Mouse (Mus musculus) naive thymus-derived CD4-positive, alpha-beta T cell, adult 2 months (primary cell): ENCODE results near the gene Plekha5.
"Not testable (repeated sequence)": the region's sequence is repeated elsewhere in the genome, so short reads cannot be mapped to it uniquely, and the experiment has no call there.

Source experiments
- DNase-seq: peaks from one replicate; pipeline ENCODE4 v3.0.0-alpha.2; 2011; ENCODE audit warnings: low read depth

Plekha5 gene

DNA sequence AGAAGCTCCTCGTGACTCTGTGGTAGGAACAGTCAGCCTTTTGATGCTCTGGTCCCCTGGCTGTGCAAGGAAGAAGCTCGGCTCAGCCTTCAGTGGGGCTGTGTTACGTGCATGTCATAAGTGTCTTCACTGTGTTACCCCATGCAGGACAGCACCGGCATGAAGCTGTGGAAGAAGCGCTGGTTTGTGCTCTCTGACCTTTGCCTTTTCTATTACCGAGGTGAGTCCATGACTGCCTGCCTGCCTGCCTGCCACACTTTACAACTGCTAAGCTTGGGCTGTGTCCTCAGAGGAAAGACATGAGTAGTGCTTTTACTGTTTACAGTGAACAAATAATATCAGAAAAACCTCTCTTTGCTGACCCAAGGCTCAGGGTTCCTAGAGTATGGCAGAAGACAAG lies 104.6 kb downstream of the Plekha5 start:
- DNase-seq, result peak; percentile 22

DNA sequence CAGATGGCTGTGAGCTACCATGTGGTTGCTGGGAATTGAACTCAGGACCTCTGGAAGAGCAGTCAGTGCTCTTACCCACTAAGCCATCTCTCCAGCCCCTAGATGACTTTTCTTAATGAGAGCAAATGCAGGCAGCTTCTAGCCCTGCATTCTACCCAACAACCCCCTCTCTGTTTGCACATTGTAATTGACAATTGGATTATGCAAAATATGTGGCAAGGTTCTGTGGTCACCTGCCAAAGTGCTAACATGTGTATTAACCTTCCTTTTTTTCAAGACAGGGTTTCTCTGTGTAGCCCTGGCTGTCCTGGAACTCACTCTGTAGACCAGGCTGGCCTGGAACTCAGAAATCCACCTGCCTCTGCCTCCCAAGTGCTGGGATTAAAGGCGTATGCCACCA lies 109.0 kb downstream of the Plekha5 start:
- DNase-seq, result not testable (repeated sequence)

DNA sequence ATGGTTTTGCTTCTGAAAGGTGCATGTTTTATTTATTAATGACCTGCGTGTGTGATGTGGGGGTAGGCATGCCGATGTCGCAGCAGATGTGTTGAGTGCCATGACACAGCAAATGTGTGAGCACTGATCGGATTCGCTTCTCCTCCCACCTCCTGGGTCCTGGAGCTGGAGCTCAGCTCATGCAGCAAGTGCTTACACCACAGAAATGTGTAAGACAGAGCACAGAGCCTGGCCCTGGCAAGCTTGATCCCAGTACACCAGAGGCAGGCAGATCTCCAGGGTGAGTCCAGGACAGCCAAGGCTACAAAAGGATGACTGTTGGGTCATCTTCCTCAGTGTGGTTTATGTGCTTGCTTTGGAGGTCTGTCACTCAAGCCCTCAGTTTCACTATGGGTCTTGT lies 109.8 kb downstream of the Plekha5 start:
- DNase-seq, result no peak

DNA sequence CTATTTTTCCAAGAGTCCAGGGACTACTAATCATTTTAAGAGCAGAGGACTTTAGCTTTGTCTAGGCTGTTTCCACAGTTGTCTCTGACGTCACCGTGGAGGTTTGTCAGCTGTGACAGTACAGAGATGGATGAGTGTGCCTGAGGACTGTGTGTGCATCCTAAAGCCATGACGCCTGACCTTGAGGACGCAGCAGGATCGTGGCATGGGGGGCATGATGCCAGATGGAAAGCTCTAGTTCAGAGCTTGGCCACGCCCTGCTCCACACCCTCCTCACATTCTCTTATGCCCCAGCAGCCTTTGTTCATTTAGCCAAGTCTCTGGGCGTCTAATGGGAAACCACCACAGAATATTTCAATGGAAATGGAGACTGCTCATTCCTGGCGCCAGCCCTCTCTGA lies 111.7 kb downstream of the Plekha5 start:
- no peak for DNase-seq

DNA sequence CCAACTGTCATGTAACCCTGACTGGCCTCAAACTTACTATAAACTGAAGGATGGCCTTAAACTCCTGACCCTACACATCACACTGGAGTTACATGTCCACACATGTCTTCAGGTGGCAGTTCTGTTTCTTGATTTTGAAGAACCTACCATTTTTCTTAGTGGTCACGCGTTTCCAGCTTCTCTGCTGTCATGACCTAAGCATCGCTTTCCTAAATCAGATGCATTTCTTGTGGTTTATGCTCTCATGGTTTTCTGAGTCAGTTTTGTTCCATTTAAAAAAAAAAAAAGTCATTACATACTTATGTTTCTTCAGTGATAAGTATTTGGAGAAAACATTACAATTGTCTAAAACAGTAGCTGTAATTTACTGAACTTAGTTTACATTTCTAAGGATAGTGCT lies 118.1 kb downstream of the Plekha5 start:
- no peak for DNase-seq

DNA sequence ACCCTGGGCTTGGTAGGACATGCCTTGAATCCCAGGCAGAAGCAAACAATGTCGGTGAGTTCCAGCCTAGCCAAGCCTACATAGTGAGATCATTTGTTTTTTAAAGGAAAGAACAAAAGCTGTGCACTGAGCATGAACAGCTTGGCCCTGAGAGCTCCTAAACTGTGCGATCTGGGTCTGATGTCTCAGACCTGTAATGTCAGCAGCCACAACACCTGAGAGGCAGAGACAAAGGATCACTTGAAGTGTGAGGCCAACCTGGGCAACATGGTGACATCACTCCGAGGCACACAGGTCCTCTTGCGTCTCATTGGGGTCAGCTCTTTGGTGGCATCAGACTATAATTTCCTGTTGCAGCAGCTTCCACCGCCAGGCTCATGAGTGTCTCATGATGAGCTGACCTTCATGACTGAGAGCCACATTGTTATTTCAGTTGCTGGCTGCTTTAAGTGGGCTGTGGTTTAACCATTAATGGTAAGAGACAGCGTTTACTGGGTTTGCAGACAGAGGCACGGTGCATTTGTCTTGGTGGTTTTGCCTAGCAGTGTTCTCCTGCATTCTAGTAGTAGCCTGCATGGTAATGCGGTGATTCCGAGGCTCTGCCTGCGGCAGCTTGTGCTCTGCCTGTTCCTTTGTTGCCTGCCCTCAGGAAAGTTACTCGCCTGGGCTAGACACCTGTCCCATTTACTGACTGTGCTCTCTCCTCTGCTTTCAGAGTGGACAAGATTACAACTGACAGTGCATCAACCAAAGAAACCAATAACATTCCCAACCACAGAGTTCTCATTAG lies 119.3 kb downstream of the Plekha5 start:
- no peak for DNase-seq

DNA sequence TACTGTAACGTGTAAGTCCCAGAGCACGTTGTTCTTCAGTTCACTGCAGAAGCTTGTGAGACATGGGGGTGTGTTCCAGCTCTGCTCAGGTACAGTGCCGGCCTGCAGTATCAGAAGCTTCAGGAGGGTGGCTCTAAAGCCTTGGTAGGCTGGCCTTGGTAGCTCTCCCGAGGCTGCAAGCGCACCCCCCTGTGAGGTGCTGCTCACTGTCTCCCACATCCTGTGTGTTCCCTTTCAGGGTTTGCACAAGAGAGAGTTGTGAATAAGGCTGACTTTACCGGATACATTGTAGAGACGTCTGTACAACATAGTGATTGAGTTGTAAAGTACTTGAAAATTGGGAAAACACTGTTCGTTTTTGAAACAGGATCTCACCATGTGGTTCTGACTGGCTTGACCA lies 122.2 kb downstream of the Plekha5 start:
- peak; percentile 79 for DNase-seq

DNA sequence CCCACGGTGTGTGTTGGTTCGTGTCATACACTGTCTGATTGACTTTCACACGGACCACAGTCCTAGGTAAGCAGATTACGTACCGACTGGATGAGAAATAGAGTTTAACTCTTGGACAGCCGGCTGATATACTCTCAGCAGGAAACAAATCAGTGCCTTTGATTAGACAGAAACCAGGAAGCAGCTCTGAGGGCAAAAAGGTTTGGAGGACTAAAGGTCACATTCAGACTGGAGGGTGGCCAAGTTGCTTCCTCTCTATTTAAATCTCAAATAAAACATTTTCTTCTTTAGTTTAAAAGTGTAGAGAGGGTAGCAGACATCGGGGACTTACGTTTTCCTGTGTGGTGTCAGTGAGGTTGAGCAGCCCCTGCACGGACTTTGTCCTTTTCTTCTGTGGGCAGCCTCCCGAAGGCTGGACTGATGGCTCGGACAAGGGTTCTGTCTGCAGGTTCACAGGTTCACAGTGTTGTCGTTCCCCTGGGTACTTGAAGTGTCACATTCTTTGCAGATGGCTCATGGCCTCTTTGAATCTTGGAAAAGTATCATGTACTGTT lies 122.9 kb downstream of the Plekha5 start:
- no peak for DNase-seq

DNA sequence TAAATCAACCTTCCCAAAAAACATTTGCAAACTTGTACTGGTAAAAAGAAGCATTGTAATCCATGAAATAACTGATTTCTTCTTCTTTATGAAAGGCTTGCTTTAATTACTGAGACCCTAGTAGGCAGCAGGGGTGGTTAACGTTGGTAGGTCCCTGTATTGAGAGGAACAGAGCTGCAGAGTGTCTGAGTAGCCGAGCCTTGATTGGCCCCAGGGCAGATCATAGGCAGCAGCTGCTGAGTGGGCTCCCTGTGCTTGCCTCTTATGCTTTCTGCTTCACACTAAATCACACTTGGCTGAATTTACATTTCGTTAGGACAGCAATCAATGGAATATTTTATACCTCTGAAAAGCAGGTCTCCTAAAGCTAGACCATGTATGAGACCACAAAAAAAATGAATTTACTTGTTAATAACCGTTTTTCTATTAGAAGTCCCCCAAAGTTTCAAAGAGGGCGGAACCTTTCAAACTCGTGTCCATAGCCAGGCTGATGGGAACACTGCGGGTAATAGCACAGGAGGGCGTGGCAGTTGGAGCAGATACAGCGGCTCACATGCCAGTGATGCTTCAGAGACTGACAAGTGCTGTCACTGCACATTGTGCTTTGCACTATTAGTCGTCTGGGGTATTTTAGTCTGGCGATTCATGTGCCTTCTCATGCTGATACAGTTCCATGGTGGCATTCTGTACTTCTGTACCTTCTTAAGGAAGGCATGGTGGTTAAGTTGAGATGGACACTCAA lies 123.5 kb downstream of the Plekha5 start:
- DNase-seq, result no peak

DNA sequence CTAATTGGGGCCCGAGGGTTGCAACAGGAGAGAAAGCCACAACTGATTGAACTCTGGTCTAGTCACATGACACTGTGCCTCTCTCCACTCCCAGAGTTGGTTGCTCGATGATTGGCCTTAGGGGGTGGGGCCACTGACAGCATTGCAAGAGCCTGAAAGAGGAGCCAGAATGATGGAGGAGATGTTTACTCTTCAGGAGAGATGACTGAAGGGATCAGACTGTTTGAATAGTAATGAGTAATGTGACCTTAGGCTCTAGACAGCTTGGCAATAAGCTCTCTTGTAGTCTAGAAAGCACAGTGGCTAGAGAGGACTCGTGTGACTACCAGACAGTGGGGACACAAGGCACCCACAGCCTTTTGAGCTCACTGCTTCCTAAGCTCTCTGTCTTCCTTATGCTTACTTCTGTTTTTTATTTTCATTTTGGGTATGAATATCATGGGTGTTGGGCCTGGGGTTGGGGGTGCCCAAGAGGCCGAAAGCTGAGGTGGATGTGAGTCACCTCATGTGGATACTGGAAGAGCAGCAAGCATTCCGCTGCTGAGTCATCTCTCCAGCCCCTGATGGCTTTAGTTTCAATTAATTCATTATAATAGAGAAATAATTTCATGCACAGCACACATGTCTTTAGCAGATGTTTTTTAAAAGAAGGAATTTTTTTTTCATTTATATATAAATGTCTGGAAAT lies 124.4 kb downstream of the Plekha5 start:
- DNase-seq, result peak; percentile 67

DNA sequence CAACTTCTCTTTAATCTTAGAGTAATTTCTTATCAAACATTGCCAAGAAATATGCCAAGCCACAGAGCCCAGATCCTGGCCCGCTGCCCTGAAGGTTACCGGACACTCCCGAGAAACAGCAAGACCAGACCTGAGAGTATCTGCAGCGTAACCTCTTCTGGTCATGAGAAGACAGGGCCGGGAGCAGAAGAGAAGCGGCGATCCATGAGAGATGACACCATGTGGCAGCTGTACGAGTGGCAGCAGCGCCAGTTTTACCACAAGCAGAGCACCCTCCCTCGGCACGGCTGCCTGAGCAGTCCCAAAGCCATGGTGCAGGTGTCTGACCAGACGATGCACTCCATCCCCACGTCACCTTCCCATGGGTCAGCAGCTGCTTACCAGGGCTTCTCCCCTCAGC lies 126.9 kb downstream of the Plekha5 start:
- no peak for DNase-seq

DNA sequence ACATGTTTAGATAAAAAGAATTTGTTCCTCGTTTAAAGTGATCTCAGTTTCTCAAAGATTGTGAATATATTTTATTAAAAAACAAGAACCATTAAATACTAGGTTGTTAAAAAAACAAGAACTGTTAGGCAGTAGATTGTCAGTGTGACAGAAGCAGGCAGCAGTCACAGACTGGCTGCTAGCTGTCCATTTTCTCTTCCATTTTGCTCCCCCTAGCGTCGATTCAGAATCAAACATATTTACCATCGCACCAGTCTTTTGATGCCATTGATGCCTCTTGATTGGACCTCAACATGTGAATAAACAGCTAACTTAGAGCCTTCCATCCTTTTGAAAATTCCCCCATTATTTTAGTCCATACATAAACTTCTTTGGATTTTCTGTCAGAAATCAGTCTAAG lies 130.4 kb downstream of the Plekha5 start:
- peak; percentile 63 for DNase-seq

DNA sequence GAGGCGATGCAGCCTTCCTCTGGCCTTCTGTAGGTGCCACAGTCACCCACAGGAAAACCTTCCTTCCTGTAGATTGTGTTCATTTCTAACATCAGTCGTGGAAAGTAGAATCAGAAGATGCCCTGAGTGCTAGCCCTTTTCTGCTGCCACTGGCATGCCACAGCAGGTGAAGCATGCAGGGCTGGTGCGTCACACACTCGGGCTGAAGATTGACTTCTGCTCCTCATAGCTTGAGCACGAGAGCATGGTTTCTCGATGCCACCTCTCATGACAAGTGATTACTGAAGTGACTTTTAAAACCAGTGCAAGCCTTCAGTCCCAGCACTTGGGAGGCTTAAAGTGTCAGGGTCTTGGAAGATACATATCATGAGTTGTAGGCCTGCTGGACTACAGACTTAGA lies 135.6 kb downstream of the Plekha5 start:
- DNase-seq, result peak; percentile 37

DNA sequence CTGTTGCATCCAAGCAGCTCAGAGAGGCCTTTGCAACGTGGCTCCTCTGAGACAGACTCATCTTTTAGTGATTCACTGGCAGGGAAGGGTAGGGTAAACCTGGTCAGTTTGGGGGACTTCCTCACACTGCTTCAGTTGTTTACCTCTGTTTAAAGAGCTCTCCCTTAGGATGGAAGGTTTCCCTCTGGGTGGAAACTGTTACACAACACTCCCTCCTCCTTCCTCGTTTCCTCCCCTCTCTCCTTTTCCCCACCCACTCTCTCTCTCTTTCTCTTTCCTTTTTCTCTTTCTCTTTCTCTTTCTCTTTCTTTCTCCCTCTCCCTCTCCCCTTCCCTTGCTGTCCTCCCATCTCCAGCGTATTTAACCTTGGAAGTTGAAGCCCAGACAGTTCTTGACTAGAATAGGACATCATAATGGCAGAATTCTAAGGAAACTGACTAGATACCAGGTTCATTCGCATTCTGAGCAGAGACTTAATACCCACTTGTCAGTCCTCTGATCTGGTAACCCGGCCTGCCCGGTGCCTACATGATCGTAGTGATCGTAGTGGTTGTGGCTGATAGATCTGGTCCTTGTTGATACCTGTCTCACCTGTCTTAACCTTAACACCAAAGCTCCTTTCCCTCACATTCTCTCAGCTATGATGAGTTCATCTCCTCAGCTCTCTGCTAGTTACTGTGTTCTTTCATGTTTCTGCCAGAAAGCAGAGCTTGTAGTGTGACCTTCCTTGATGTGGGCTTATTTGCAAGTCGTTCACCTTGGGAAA lies 137.5 kb downstream of the Plekha5 start:
- peak; percentile 70 for DNase-seq

DNA sequence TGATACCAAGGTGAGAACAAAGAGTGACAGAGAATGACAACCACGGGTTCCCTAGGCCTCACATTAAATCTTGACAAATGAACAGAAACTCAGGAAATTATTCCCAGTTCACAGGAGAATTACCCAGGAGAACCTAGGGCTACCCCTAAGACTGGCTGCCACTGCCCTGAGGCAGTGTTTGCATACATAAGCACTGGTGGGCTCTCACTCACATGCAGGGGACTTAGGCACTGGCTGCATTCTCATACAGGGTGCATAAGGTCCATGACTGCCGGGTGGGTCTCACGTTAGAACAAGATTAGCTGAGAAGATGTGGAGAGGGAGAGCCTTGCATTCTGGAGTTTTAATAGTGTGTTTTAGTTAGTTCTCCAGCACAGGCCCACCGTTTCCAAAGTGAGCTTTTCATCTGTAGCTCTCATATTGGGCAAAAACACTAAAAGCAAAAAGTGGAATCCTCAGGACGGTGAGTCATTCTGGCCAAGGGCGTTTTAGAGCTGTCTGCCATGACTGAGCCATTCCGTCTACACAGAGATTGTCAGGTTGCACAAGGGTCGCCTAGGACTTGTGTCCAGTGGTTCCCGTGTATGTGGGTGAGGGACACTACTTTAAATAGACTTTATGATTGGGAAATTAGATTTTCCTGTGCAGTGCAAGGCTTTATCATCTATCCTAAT lies 138.2 kb downstream of the Plekha5 start:
- no peak for DNase-seq

DNA sequence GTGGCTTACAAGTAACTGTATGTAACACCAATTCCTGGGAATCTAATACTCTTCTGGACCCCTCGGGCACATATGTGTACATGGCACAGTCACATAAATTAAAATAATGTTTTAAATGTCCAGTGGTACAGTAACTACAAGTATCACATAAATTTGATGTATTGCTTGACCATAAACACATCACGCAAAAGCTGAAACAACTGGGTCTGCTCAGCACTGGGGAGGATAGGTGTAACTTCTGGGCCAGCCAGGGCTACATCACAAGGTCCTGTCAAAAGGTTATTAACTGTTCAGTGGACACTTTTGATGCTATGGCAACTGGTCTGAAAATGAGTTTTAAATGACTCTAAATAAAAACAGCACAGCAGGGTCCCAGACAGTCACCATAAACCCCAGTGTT lies 143.3 kb downstream of the Plekha5 start:
- no peak for DNase-seq

DNA sequence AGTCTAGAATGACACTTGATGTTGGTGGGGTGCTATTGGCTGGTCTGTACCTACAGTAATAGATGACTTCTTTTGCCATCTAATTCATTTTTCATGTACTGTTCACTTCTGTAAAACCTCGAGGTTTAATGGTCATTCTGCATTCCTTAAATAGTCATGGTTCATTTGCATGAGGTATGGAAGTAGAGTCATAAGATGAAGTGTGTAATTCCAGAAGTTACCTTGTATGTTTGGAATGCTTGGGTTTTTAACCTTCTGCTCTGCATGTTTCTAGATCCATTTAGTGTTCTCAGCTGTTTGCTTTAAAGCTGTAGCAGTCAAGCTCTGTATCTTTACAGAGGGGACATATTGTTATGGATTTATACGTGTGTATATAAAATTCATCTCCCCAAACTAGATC lies 144.0 kb downstream of the Plekha5 start:
- DNase-seq, result no peak

DNA sequence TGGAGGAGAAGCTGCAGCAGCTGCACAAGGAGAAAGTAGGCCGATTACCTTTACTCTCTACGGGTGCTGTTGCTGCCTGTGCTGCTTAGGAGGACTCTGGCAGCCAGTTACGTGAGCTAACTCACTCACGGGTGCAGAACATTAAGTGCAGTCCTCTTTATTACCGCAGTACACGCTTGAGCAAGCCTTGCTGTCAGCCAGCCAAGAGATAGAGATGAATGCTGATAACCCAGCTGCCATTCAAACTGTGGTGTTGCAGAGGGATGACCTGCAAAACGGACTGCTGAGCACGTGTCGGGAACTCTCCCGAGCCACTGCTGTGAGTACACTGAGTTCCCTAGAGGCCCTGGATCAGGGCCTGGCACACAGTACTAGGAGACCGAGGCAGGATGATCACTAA lies 146.3 kb downstream of the Plekha5 start:
- DNase-seq, result no peak

DNA sequence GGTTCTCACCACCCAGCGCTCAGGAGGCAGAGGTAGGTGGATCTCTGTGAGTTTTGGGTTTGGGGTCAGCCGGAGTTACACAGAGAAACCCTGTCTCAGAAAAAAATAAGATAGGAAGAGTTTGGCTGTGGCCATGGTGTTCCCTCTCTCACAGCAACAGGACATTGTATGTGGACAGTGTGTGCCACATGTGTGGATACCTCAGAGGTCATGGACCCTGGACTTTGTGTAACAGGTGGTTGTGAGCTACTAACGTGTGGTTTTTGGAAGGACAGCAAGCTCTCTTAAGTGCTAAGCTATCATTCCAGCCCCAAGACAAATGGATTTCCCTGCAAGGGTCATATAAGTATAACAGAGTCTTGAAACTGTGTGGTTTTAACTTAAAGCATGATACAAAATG lies 151.1 kb downstream of the Plekha5 start:
- DNase-seq, result no peak

DNA sequence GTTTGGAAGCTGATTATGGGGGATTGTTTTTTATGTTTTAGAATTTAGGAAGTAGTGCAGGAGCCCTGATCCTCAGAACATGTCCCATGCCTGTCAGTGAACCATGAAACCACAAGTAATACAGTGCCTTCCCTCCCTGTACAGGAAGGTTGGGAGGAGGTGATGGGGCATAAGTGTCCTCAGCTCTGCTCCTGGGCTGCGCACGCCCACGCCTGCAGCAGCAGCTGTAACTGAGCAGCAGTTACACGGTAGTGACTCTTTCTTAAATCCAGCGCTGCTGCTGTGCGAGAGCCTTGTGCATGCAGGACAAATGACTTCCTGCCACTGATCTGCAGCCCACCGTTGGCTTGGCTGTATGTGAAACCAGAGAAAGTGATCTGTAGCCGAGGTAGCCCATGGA lies 152.3 kb downstream of the Plekha5 start:
- no peak for DNase-seq
